Mouse (Mus musculus): ENCODE results near the gene Slc39a7. TPM values are rescaled to one million over a fixed set of nuclear protein-coding genes. Genes with fewer than 3 reads are reported as not detected.
"Not testable (repeated sequence)": the region's sequence is repeated elsewhere in the genome, so short reads cannot be mapped to it uniquely, and the experiment has no call there.

The Slc39a7 gene
- polyA plus RNA-seq, 1 experiment from 2014 or later, result 196 TPM

GRCm38 (mm10) chr17:34013436-34013835 is 18.0 kb downstream of the Slc39a7 start:
- DNase-seq (ENCODE audit: low spot score), result no peak
- Histone ChIP-seq H3K4me1 (no peaks in the 10 kb centered on the region), H3K9me3 (replicated peaks) (no peaks in the 10 kb centered on the region), H3K4me3 (no peak overlapping the region), H3K27ac (no peak overlapping the region), H3K36me3 (no peaks in the 10 kb centered on the region), H3K27me3 (ENCODE audit: low read depth, poor library complexity, severe bottlenecking) (no peaks in the 10 kb centered on the region)
- WGBS, result 92% methylated on average over 8 of the region's 8 CpGs

GRCm38 (mm10) chr17:34010156-34010555 is 21.3 kb downstream of the Slc39a7 start:
- H3K9me3 ChIP-seq (replicated peaks), result no peaks in the 10 kb centered on the region
- no peak overlapping the region for H3K27ac ChIP-seq
- no peaks in the 10 kb centered on the region for H3K27me3 ChIP-seq (ENCODE audit: low read depth, poor library complexity, severe bottlenecking)
- WGBS, result 77% methylated on average over 5 of the region's 5 CpGs
- H3K4me3 ChIP-seq, result no peak overlapping the region
- no peak for DNase-seq (ENCODE audit: low spot score)
- no peaks in the 10 kb centered on the region for H3K4me1 ChIP-seq
- H3K36me3 ChIP-seq, result no peaks in the 10 kb centered on the region

DNA sequence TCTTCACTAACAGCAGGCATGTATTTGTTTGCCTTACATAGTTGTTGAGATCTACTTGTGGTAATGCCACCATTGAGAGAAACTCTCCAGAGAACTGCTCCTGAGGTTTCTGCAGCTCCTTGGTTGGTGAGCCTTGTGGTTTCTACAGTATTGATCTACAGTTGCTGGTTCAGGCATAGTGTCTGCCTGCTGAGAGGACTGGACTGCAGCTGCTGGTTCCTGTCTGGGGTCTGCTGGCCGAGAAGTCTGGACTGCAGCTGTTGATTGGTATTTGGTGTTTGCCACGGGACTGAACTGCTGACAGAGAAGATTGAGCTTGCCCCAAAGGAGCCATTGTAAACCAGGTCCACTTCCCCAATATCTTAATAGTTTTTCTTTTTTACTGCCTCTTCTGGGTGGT is 24.9 kb downstream of the Slc39a7 start:
- Histone ChIP-seq H3K4me1 (no peaks in the 10 kb centered on the region), H3K27me3 (ENCODE audit: low read depth, poor library complexity, severe bottlenecking) (peaks cover 15% of the 10 kb centered on the region), H3K9me3 (replicated peaks) (no peaks in the 10 kb centered on the region), H3K27ac (no peak overlapping the region), H3K36me3 (no peaks in the 10 kb centered on the region), H3K4me3 (no peak overlapping the region)
- no peak for DNase-seq (ENCODE audit: low spot score)
- 47% methylated on average over 2 of the region's 2 CpGs for WGBS

- Histone ChIP-seq H3K27ac (no peak overlapping the region), H3K36me3 (no peaks in the 10 kb centered on the region), H3K4me3 (no peak overlapping the region), H3K4me1 (peaks cover 14% of the 10 kb centered on the region), H3K9me3 (replicated peaks) (no peaks in the 10 kb centered on the region), H3K27me3 (ENCODE audit: low read depth, poor library complexity, severe bottlenecking) (peaks cover 46% of the 10 kb centered on the region)
- WGBS, result 6% methylated on average over 5 of the region's 5 CpGs
- DNase-seq (ENCODE audit: low spot score), result peak; percentile 71
Measured at GRCm38 (mm10) chr17:34003426-34003825, 28.1 kb downstream of the Slc39a7 start.

GRCm38 (mm10) chr17:34000796-34001195 is 30.7 kb downstream of the Slc39a7 start:
- not testable (repeated sequence) for H3K4me3 ChIP-seq; H3K9me3 ChIP-seq (replicated peaks); H3K27ac ChIP-seq; DNase-seq (ENCODE audit: low spot score); H3K36me3 ChIP-seq
- 74% methylated on average over 2 of the region's 2 CpGs for WGBS
- Histone ChIP-seq H3K27me3 (ENCODE audit: low read depth, poor library complexity, severe bottlenecking) (peaks cover 63% of the 10 kb centered on the region), H3K4me1 (peaks cover 14% of the 10 kb centered on the region)

DNA sequence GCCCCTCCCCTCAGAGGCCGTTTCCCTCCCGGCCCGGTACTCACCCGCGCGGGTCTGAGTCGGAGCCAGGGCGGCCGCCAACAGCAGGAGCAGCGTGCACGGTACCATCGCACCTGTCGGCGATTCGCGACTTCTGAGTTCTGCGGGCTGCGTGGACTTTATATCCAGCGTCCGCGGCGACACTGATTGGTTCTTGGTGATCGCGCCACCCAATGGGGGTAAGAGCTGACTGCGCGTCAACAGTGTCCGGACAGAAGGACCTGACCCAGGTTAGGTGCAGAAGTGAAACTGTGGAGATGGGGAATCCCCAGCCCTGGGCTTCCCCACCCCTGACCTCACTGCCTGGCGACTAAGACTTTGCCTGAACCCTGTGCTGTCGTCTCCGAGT is 31.3 kb downstream of the Slc39a7 start, which contains the start of gene H2-K1:
H2-K1 (minus strand) TSS at position 198 of the 388 bp plus-strand sequence.
- no peaks in the 10 kb centered on the region for H3K36me3 ChIP-seq
- no peaks in the 10 kb centered on the region for H3K9me3 ChIP-seq (replicated peaks)
- H3K4me3 ChIP-seq, result peak within 1 kb of the TSS; percentile 60
- H3K27ac ChIP-seq, result 0 out of 2 replicates have a peak within 1 kb of the TSS, but pooled peaks have one; percentile 16
- under 1% methylated on average over 28 of the region's 30 CpGs for WGBS
- DNase-seq (ENCODE audit: low spot score), result peak; percentile 68
- H3K27me3 ChIP-seq (ENCODE audit: low read depth, poor library complexity, severe bottlenecking), result peaks cover 63% of the 10 kb centered on the region
- H3K4me1 ChIP-seq, result peaks cover 14% of the 10 kb centered on the region

DNA sequence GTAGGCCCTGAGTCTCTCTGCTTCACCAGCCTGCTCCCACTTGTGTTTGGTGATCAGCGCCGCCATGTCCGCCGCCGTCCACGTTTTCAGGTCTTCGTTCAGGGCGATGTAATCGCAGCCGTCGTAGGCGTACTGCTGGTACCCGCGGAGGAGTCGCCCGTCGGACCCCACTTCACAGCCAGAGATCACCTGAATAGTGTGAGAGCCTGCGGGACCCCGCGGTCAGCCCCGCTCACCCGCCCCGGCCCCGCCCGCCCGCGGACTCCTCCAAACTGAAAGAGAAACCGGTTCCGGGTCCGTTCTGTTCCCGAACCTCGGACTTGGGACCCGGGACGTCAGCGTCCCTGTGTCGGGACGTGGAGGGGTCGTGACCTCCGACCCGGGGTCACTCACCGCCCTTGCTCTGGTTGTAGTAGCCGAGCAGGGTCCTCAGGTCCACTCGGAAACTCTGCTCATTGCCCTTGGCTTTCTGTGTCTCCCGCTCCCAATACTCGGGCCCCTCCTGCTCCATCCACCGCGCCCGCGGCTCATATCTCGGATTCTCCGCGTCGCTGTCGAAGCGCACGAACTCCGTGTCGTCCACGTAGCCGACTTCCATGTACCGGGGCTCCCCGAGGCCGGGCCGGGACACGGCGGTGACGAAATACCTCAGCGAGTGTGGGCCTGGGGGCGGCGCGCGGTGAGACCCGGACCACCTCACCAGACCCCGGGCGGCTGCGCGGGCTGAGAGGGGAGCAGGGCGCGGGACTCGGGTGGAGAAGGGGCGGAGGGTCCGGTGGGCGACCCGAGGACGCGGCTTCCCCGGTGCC is 31.9 kb downstream of the Slc39a7 start:
- Histone ChIP-seq H3K27ac (0 out of 2 replicates have a peak overlapping the region, but pooled peaks have one; percentile 16), H3K4me1 (peaks cover 14% of the 10 kb centered on the region), H3K27me3 (ENCODE audit: low read depth, poor library complexity, severe bottlenecking) (peaks cover 63% of the 10 kb centered on the region), H3K36me3 (no peaks in the 10 kb centered on the region), H3K9me3 (replicated peaks) (no peaks in the 10 kb centered on the region), H3K4me3 (peak overlapping the region; percentile 60)
- peak; percentile 58 for DNase-seq (ENCODE audit: low spot score)
- WGBS, result 3% methylated on average over 87 of the region's 87 CpGs

DNA sequence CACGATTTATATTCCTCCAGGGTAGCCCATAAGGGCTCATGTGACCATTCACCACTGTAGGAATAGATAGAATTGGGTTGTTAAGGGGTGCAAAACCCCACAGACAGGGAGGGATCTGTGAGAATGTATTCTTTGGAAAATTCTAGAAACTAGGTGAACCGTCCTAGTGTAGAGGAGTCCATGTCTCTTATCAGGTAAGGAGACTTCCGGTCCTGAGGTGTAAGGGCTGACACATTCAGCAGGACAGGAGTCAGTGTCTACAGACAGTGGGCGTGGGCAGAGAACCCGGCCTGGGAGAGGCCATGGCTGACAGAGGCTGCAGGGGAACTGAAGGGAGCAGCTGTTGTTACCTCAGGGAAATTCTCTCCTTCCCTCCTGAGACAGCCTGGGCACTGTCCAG is 32.8 kb downstream of the Slc39a7 start:
- H3K27ac ChIP-seq; H3K9me3 ChIP-seq (replicated peaks); H3K36me3 ChIP-seq; H3K4me3 ChIP-seq; DNase-seq (ENCODE audit: low spot score): not testable (repeated sequence)
- WGBS, result 61% methylated on average over 5 of the region's 5 CpGs
- H3K27me3 ChIP-seq (ENCODE audit: low read depth, poor library complexity, severe bottlenecking), result peaks cover 63% of the 10 kb centered on the region
- H3K4me1 ChIP-seq, result peaks cover 14% of the 10 kb centered on the region

DNA sequence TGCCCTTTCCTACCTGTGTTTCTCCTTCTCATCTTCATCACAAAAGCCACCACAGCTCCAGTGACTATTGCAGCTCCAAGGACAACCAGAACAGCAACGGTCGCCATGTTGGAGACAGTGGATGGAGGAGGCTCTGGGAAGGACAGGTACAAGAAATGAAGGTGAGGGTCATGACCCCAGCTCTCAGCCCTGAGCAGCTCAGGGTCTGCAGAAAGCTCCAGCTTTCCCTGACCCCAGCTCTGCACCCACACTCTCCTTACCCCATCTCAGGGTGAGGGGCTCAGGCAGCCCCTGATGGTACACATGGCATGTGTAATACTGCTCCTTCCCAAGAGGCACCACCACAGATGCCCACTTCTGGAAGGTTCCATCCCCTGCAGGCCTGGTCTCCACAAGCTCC is 34.5 kb downstream of the Slc39a7 start:
- WGBS, result 90% methylated on average over 2 of the region's 2 CpGs
- not testable (repeated sequence) for H3K27ac ChIP-seq; H3K9me3 ChIP-seq (replicated peaks); H3K36me3 ChIP-seq; H3K4me3 ChIP-seq; DNase-seq (ENCODE audit: low spot score)
- Histone ChIP-seq H3K27me3 (ENCODE audit: low read depth, poor library complexity, severe bottlenecking) (peaks cover 53% of the 10 kb centered on the region), H3K4me1 (peaks cover 14% of the 10 kb centered on the region)

DNA sequence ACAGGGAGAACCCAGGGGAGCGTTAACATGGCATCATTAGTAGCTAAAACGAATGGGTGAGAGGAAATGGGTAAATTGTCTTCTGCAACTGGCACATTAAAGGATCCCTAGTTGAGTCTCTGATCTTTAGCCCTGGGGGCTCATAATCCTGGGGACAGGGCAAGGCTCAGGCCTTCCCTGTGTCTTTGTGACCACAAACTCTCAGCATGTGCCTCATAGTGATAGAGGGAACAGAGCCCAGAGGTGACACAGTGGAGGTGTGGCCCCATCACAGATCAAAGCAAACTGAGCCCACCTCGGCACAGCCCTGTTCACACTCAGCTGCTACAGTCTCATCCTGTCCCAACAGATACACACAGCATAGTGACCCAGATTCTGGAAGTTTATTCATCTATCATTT is 35.8 kb downstream of the Slc39a7 start:
- H3K4me3 ChIP-seq, result no peak overlapping the region
- 35% methylated on average over 3 of the region's 3 CpGs for WGBS
- no peaks in the 10 kb centered on the region for H3K9me3 ChIP-seq (replicated peaks)
- no peak for DNase-seq (ENCODE audit: low spot score)
- H3K27ac ChIP-seq, result no peak overlapping the region
- H3K4me1 ChIP-seq, result peaks cover 14% of the 10 kb centered on the region
- peaks cover 39% of the 10 kb centered on the region for H3K27me3 ChIP-seq (ENCODE audit: low read depth, poor library complexity, severe bottlenecking)
- no peaks in the 10 kb centered on the region for H3K36me3 ChIP-seq

GRCm38 (mm10) chr17:33994959-33995358 is 36.5 kb downstream of the Slc39a7 start:
- H3K27me3 ChIP-seq (ENCODE audit: low read depth, poor library complexity, severe bottlenecking), result peaks cover 32% of the 10 kb centered on the region
- no peaks in the 10 kb centered on the region for H3K36me3 ChIP-seq
- no peak for DNase-seq (ENCODE audit: low spot score)
- no peaks in the 10 kb centered on the region for H3K9me3 ChIP-seq (replicated peaks)
- H3K4me3 ChIP-seq, result no peak overlapping the region
- 94% methylated on average over 8 of the region's 8 CpGs for WGBS
- no peak overlapping the region for H3K27ac ChIP-seq
- H3K4me1 ChIP-seq, result peaks cover 9% of the 10 kb centered on the region

GRCm38 (mm10) chr17:33991788-33992664 is 39.5 kb downstream of the Slc39a7 start:
- peak; percentile 75 for DNase-seq (ENCODE audit: low spot score)
- Histone ChIP-seq H3K27ac (no peak overlapping the region), H3K27me3 (ENCODE audit: low read depth, poor library complexity, severe bottlenecking) (peaks cover 3% of the 10 kb centered on the region), H3K4me3 (no peak overlapping the region), H3K9me3 (replicated peaks) (no peaks in the 10 kb centered on the region), H3K36me3 (no peaks in the 10 kb centered on the region), H3K4me1 (no peaks in the 10 kb centered on the region)
- 34% methylated on average over 10 of the region's 10 CpGs for WGBS

- not testable (repeated sequence) for H3K36me3 ChIP-seq; H3K4me3 ChIP-seq; H3K9me3 ChIP-seq (replicated peaks); H3K27ac ChIP-seq
- WGBS, result 7% methylated on average over 8 of the region's 8 CpGs
- peak; percentile 76 for DNase-seq (ENCODE audit: low spot score)
- peaks cover 29% of the 10 kb centered on the region for H3K4me1 ChIP-seq
- peaks cover 36% of the 10 kb centered on the region for H3K27me3 ChIP-seq (ENCODE audit: low read depth, poor library complexity, severe bottlenecking)
Measured at GRCm38 (mm10) chr17:33982136-33982535, 49.3 kb downstream of the Slc39a7 start.

Data from limb, embryonic 10.5 days (tissue).